Mouse (Mus musculus) bone marrow macrophage, adult 2 months (primary cell): Measurements from ENCODE around the gene Ctnna2.

ENCODE experiments used
- CTCF ChIP-seq: IDR thresholded peaks from 2 replicates; pipeline ENCODE4 v1.5.1; 2012; ENCODE audit warnings: low read depth, mild to moderate bottlenecking, low read length, moderate library complexity
- POLR2A ChIP-seq: IDR thresholded peaks from 2 replicates; pipeline ENCODE4 v1.6.1; 2012; ENCODE audit warnings: mild to moderate bottlenecking, low read depth, low read length, borderline replicate concordance

DNA sequence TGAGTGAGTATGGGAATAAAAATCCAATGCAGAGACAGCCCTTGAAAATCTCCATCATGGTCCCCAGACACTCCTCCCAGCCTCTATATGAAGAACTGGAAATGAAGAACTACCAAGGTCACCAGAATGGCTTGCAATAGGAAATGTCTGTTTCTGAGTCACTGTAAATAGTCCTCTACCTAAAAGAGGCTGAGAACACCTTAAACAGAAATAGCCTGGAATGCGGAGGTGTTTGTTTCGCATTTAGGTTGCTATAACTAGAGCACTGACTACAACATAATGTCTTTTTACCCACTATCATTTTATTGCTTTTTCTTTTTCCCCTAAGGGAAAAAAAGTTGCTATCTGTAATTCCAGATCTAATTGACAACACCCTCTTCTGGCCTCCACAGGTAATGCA is 106.3 kb downstream of the Ctnna2 start:
- TF ChIP-seq POLR2A (no peak), CTCF (no peak)
